Mouse (Mus musculus): Measurements from ENCODE around the gene Slc27a1. TPM values are rescaled to one million over a fixed set of nuclear protein-coding genes. Genes with fewer than 3 reads are reported as not detected.

The Slc27a1 gene
- polyA plus RNA-seq, 1 experiment: 85.4 TPM

DNA sequence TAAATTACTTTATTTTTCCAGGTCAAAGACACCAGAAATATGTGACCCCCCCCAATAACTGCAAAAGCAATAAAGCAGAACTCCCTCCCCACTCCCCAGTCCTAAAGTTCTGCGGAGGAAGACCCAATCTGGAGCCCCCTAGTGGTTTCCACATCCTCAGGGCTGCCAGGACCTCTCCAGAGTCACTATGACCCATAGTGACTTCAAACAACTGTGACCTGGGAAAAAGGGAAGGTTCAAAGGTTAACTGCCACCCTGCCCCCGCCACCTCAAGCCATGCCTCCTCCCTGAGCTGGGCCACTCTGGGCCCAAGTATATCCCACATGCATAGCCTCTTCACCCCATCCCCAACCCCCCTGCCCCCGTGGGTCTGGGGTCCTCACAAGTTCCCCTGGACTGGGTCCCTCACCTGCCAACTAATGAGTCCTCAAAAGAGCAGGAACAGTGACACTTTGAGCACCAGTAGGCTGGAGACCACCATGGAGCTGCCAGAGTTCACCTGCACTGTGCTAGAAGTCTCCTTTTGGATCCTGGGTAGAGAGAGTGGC is 34.3 kb upstream of the Slc27a1 start:
- peaks cover 43% of the 10 kb centered on the region for H3K4me1 ChIP-seq (ENCODE audit: control insufficient read depth, insufficient read depth, low read length)
- no peak overlapping the region for H3K27ac ChIP-seq (ENCODE audit: insufficient read depth, low read depth, low read length)
- H3K4me3 ChIP-seq (ENCODE audit: insufficient read depth, low read length): no peak overlapping the region
- TF ChIP-seq POLR2A (IDR thresholded peaks at IDR 0.05; ENCODE audit: borderline replicate concordance, low read depth, low read length) (no peak), CTCF (IDR thresholded peaks at IDR 0.05; ENCODE audit: low read depth, low read length) (no peak)

DNA sequence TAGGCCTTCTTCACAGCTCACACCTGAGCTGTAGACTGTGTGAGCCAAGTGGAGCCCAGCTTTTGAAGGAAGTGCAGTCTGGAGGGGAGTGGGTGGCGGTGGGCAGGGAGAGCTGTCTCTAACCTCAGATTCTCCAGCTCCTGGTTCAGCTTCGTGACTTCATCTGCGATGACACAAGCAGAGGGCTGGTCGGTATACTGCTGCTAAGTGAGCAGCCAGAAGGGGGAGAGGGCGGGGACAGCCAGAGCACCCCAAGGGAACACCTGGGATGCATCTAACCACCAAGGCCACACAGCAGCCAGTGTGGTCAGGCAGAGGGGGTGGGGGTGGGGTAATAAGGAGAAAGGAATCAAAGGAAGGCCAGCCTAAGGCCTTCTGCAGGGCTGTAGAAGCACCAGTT is 33.0 kb upstream of the Slc27a1 start:
- no peak overlapping the region for H3K27ac ChIP-seq (ENCODE audit: insufficient read depth, low read depth, low read length)
- TF ChIP-seq POLR2A (IDR thresholded peaks at IDR 0.05; ENCODE audit: borderline replicate concordance, low read depth, low read length): no peak
- no peak for TF ChIP-seq CTCF (IDR thresholded peaks at IDR 0.05; ENCODE audit: low read depth, low read length)
- peak overlapping the region; percentile 98 for H3K4me3 ChIP-seq (ENCODE audit: insufficient read depth, low read length)
- peaks cover 33% of the 10 kb centered on the region for H3K4me1 ChIP-seq (ENCODE audit: control insufficient read depth, insufficient read depth, low read length)

DNA sequence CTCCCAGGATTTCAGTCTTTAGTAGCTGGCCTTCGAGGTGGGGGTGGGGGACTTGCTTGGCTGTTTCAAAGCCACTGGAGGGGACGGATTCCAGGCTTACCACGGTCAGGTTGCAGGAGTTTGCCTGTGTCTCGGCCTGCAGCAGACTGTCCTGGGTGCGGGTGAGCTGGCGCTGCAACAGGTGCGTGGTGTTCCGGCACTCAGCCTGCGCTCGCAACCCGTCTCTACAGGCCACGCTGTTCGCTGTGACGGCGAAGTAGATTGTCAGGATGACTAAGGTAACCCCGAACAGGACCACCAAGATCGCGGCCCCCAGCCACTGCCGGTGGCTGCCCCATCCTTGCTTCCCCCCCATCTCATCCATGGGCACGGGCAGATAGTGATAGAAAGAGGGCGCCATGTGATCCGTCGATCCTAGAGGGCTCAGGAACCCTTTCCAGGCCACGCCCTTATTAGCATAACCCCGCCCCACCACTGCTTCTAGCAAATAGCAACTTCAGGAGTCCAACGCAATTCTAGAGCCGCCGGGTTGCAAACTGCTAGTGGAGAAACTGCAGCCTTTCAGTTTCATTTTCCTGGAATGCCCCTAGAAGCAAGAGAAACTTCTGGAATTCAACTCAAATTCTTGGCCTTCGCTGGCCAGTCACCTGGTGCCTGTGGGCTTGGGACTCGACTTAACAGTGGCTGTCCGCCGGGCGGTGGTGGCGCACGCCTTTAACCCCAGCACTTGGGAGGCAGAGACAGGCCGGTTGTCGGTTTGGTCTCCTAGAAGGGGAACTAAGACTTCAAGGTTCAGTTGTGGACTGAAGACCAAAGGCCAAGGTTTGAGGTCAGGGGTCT is 31.4 kb upstream of the Slc27a1 start, which contains the start of gene Bst2:
Bst2 (minus strand) TSS at position 429 of the 840 bp plus-strand sequence.
- Histone ChIP-seq H3K4me1 (ENCODE audit: control insufficient read depth, insufficient read depth, low read length) (peaks cover 38% of the 10 kb centered on the region), H3K4me3 (ENCODE audit: insufficient read depth, low read length) (peak within 1 kb of the TSS; percentile 98), H3K27ac (ENCODE audit: insufficient read depth, low read depth, low read length) (peak within 1 kb of the TSS; percentile 89)
- TF ChIP-seq CTCF (IDR thresholded peaks at IDR 0.05; ENCODE audit: low read depth, low read length) (no peak), POLR2A (IDR thresholded peaks at IDR 0.05; ENCODE audit: borderline replicate concordance, low read depth, low read length) (no peak)

DNA sequence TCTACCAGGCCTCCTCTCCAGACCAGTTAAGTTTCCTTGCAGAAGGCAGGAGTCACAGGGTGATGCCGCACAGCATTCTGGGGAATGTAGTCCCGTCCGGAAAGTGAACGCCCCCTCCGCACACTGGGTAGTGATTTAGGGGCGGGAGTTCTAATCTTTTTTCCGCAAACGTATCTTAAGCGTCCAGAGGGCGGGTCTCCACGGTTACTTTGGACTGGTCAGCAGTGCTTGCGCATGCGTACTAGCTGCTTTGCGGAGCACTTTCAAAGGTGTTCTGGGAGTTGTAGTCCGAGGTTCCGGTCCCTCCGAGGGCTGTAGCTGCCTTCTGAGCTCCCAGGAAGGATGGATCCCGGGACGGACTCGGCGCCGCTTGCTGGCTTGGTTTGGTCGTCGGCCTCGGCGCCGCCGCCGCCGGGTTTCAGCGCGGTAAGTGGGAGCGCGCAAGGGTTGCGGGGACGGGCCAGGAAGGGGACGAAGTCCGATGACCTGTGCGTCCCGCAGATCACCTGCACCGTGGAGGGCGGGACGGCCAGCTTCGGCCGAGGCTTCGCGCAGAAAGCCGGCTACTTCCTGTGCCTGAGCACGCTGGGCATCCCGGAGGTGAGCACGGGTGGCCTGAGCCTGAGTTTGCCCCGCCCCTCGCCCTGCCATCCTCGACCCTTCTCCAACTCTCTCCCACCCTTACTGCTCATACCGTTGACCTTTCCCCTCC is 25.9 kb upstream of the Slc27a1 start, which contains the start of gene Mvb12a:
Mvb12a (plus strand) TSS at position 291 of the 712 bp plus-strand sequence.
- TF ChIP-seq CTCF (IDR thresholded peaks at IDR 0.05; ENCODE audit: low read depth, low read length) (no peak), POLR2A (IDR thresholded peaks at IDR 0.05; ENCODE audit: borderline replicate concordance, low read depth, low read length) (no peak)
- H3K4me1 ChIP-seq (ENCODE audit: control insufficient read depth, insufficient read depth, low read length): peaks cover 22% of the 10 kb centered on the region
- H3K27ac ChIP-seq (ENCODE audit: insufficient read depth, low read depth, low read length): peak within 1 kb of the TSS; percentile 58
- H3K4me3 ChIP-seq (ENCODE audit: insufficient read depth, low read length): peak within 1 kb of the TSS; percentile 93

DNA sequence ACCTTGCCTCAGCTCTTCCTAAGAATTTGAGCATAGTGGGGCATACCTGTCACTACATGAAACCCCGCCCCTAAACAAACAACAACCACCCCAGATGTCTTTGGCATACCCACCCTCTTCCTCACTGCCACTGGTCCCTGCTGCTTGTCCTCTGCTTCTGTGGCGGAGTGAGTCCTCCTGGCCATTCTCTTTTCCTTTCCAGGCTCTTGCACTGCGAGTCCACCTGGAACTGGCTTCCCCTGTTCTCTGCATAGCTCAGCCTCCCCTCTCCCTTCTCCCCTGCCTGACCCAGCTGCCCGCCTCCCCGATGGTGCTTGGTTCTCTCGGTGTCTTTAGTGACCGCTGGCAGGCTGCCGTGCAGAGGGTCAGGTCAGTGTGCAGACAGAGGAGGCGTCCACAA is 24.9 kb upstream of the Slc27a1 start:
- Histone ChIP-seq H3K4me3 (ENCODE audit: insufficient read depth, low read length) (peak overlapping the region; percentile 93), H3K27ac (ENCODE audit: insufficient read depth, low read depth, low read length) (no peak overlapping the region), H3K4me1 (ENCODE audit: control insufficient read depth, insufficient read depth, low read length) (peaks cover 15% of the 10 kb centered on the region)
- TF ChIP-seq CTCF (IDR thresholded peaks at IDR 0.05; ENCODE audit: low read depth, low read length): no peak
- TF ChIP-seq POLR2A (IDR thresholded peaks at IDR 0.05; ENCODE audit: borderline replicate concordance, low read depth, low read length): no peak

DNA sequence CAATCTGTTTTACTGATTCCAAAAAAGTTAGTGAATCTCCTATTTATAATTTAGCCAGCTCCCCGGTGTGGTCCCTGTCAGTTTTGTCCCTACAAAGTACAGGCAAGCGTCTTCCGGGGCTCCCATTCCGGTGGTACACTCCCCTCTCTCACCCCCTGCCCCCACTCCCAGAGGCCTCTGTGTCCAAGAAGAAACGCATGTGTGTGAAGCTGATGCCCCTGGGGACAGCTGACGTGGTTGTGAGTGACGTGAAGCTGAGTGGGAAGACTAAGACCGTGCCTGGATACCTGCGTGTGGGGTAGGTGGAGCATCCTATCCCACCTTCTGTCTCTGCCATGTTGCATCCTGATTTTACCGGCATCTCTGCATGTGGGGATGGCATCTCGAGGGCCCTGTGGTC is 23.6 kb upstream of the Slc27a1 start:
- no peak overlapping the region for H3K27ac ChIP-seq (ENCODE audit: insufficient read depth, low read depth, low read length)
- no peak for TF ChIP-seq POLR2A (IDR thresholded peaks at IDR 0.05; ENCODE audit: borderline replicate concordance, low read depth, low read length)
- TF ChIP-seq CTCF (IDR thresholded peaks at IDR 0.05; ENCODE audit: low read depth, low read length): no peak
- no peak overlapping the region for H3K4me3 ChIP-seq (ENCODE audit: insufficient read depth, low read length)
- peaks cover 15% of the 10 kb centered on the region for H3K4me1 ChIP-seq (ENCODE audit: control insufficient read depth, insufficient read depth, low read length)

DNA sequence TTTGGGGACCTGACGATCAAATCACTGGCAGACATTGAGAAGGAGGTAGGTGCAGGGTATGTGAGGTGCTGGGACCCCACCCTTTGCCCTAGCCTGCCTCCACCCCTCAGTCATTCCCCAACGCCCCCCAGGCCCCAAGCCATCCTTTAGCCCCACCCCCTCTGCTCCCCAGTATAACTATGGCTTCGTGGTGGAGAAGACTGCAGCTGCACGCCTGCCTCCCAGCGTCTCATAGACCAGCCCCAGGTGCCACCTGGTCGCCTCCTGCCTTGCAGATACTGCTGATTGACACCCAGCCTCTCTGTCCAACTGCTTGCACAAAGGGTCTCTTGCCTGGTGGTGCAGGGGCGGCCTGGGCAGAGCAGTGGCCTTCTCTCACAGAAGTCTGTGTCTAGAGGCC is 21.1 kb upstream of the Slc27a1 start:
- no peak overlapping the region for H3K27ac ChIP-seq (ENCODE audit: insufficient read depth, low read depth, low read length)
- no peak overlapping the region for H3K4me3 ChIP-seq (ENCODE audit: insufficient read depth, low read length)
- peaks cover 4% of the 10 kb centered on the region for H3K4me1 ChIP-seq (ENCODE audit: control insufficient read depth, insufficient read depth, low read length)
- no peak for TF ChIP-seq POLR2A (IDR thresholded peaks at IDR 0.05; ENCODE audit: borderline replicate concordance, low read depth, low read length)
- TF ChIP-seq CTCF (IDR thresholded peaks at IDR 0.05; ENCODE audit: low read depth, low read length): no peak

DNA sequence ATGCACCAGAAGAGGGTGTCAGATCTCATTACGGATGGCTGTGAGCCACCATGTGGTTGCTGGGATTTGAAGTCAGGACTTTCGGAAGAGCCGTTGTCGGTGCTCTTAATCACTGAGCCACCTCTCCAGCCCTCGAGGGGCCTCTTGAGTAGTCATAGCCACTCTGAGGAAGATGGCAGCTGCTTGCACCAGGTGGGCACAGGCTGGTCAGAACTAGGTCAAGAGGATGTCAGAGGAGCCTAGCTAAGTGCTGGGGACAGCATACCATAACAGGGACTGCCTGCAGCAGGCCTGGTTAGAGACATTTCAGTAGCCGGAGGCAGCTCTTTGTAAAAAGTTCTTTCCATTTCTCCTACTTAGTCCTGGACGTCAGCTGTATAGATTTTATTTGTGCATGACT is 17.9 kb upstream of the Slc27a1 start:
- Histone ChIP-seq H3K4me1 (ENCODE audit: control insufficient read depth, insufficient read depth, low read length) (no peaks in the 10 kb centered on the region), H3K27ac (ENCODE audit: insufficient read depth, low read depth, low read length) (no peak overlapping the region), H3K4me3 (ENCODE audit: insufficient read depth, low read length) (no peak overlapping the region)
- TF ChIP-seq POLR2A (IDR thresholded peaks at IDR 0.05; ENCODE audit: borderline replicate concordance, low read depth, low read length) (no peak), CTCF (IDR thresholded peaks at IDR 0.05; ENCODE audit: low read depth, low read length) (no peak)

DNA sequence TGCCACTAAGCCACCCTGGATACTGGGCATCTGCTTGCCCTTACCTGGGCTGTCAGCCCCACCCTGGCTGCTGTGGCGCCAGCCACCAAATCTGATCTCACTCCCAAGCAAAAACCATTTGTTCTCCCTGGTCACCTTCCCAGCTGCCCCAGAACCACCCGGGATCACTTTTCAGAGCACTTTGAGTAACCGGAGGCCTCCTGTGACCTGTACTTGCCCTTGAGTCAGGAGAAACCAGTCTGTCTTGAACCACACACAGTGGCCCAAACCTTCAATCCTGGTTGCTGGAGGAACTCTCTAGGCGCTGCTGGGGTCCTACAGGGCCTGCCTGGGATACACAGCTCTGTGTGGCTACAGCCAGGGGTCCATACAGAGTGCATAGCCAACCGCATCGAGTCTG is 15.9 kb upstream of the Slc27a1 start:
- H3K27ac ChIP-seq (ENCODE audit: insufficient read depth, low read depth, low read length): no peak overlapping the region
- H3K4me1 ChIP-seq (ENCODE audit: control insufficient read depth, insufficient read depth, low read length): no peaks in the 10 kb centered on the region
- TF ChIP-seq CTCF (IDR thresholded peaks at IDR 0.05; ENCODE audit: low read depth, low read length): no peak
- TF ChIP-seq POLR2A (IDR thresholded peaks at IDR 0.05; ENCODE audit: borderline replicate concordance, low read depth, low read length): no peak
- no peak overlapping the region for H3K4me3 ChIP-seq (ENCODE audit: insufficient read depth, low read length)

Measured in bone marrow macrophage, adult 2 months (primary cell).